Mouse (Mus musculus): Measurements from ENCODE around the gene Nol7. TPM values are rescaled to one million over a fixed set of nuclear protein-coding genes. Genes with fewer than 3 reads are reported as not detected.

Gene Nol7
- total RNA-seq, 2 experiments from 2014 or later = 33.4 to 87.6 TPM

DNA sequence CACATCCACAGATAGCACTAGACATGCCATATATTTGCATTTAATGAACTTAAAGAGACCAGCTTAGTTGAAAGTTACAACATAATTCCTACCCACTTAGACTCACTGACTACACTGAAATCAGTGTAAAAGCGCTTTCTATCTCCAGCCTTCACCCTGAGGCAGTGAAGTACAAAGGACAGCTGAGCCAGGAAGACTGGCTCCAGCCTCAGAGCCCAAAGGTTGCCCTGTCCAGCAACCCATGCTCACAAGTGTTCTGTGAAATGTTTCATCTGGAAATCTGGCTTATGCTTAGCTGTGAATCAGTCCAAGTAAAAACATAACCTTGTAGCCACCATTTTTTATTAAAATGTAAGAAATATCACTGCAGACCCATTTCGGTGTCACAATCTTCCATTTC, 15.4 kb downstream of the Nol7 start:
- no peak for ATAC-seq (replicated peaks; ENCODE audit: low FRiP score, poor library complexity, severe bottlenecking)

DNA sequence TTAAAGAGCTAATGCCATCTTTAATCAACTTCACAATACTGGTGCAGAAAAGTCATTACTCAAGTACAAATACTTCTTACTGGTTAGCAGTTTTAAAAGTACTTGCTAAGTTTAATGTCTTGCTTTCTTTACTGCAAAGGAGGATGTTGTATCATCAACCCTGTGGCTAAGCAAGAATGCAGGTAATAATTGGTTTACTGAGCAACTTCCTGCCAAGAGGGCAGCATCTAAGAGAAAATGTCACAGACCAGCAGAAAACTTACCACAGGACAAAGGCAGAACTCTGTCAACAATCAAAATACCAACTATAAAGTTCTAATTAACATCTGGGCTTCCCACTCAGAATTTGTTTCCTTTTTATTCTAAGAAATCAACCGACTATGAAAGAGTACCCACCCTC, 17.1 kb downstream of the Nol7 start:
- no peak for ATAC-seq (replicated peaks; ENCODE audit: low FRiP score, poor library complexity, severe bottlenecking)

DNA sequence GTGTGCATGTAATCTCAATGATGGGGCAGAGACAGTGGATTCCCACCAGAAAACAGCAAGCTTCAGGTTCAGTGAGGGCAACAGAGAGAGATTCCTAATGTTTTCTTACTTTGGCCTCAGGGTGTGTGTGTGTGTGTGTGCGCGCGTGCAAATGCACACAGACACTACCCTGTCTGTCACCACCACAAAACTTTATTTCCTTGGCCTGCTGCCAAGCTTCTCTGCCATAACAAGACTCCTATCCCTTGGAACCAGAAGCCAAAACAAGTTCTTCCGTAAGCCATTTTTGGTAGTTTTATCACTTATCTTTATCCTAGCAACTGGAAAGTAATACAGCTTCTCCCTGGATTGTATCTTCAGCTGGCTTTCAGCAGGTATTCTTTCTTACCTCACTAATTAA, 30.2 kb downstream of the Nol7 start:
- ATAC-seq (replicated peaks; ENCODE audit: low FRiP score, poor library complexity, severe bottlenecking) = no peak

DNA sequence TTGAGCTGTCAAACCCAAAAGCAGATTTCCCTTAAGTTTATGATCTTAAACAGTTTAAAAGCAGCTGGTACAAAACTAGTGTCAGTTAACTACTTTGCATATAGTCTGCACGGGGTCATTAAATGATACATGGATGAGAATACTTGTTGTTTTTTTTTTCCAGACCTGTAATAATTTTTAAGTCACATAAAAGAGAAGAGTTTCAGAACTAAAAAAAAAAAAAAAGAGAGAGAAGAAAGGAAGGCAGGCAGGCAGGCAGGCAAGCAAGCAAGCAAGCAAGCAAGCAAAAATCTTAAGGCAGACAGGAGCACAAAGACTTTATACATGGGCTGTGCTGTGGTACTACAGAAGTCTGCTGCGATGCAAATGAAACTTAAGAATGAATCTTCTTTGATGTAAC, 35.2 kb downstream of the Nol7 start:
- ATAC-seq (replicated peaks; ENCODE audit: low FRiP score, poor library complexity, severe bottlenecking) = no peak

DNA sequence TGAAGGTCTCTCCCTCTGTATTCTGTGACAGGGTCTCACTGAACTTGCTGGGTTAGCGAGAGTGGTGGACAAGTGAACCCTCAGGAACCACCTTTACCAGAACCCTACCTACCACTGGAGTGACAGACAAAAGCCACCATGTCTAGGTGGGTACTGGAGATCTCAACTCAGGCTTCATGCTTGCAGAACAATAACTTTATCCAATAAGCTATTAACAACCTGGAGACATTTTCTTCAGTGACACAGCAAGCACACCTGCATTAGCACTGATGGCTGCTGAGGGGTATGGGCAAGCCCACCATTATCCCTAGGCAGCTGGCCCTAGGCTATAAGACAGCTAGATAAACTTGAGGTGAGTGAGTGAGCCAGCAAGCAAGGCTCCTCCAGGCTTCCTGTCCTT, 42.2 kb downstream of the Nol7 start:
- no peak for ATAC-seq (replicated peaks; ENCODE audit: low FRiP score, poor library complexity, severe bottlenecking)

DNA sequence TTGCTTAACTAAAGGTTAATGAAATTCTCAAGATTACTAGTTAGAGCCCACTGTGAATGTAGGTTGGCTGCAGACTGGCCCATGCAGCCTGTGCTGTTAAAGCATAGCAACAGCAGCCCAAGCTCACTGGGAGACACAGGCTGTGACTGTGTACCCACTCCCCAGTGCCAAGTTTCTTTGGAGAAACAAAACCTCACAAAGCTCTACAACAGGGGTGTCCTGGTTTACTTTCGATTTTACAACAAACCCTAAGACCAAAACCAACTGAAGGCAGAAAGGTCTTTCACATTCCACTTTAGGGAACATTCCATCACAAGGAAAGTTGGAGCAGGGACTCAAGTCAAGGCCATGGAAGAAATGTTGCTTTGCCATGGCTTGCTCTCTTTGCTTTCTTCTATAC, 44.4 kb downstream of the Nol7 start:
- ATAC-seq (replicated peaks; ENCODE audit: low FRiP score, poor library complexity, severe bottlenecking) = no peak

DNA sequence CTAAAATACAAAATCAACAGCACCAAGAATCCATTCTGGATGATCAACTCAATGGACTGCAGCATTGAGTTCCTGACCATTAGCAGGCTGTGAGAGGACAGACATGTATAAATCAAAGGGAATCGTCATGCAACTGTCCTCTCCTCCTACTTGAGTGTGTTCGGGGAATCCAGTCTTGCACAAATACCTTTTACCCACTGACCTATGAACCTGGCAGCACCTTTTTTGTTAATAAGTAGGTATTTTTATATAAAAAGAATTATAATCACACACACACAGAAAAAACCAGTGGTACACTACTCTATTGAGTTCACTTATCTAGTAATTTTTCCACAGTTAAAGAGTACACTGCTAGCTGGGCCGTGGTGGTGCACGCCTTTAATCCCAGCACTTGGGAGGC, 45.5 kb downstream of the Nol7 start:
- no peak for ATAC-seq (replicated peaks; ENCODE audit: low FRiP score, poor library complexity, severe bottlenecking)

DNA sequence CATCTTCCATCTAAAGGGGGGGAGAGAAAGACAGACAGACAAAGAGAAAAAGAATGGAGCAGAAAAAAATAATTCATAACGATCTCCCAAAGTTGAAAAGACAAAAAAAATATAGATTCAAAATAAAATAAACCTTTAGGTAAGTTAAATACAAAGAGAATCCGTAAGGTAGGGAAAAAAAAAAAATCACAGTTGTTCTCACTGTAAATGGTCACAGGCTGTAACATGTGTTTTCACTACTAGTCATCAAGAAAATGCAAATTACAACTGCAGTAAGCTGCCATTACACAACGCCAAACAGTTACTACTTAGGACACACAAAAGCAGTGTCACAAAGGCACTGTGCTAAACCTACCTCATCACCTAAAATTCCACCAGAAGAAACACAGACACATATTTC, 46.5 kb downstream of the Nol7 start:
- no peak for ATAC-seq (replicated peaks; ENCODE audit: low FRiP score, poor library complexity, severe bottlenecking)

DNA sequence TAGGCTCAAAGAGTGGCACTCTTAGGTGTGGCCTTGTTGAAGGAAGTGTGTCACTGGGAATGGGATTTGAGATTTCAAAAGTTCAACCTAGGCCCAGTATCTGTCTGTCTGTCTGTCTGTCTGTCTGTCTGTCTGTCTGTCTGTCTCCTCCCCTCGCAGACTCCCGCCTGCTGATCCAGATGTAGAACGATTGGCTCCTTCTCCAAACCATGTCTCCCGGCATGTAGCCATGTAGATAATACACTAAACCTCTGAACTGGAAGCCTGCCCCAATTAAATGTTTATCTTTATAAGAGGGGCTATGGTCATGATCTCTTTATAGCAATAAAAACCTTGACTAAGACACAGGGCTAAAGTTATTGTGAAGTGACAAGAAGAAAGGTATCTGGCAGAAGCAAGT, 47.6 kb downstream of the Nol7 start:
- ATAC-seq (replicated peaks; ENCODE audit: low FRiP score, poor library complexity, severe bottlenecking) = no peak

DNA sequence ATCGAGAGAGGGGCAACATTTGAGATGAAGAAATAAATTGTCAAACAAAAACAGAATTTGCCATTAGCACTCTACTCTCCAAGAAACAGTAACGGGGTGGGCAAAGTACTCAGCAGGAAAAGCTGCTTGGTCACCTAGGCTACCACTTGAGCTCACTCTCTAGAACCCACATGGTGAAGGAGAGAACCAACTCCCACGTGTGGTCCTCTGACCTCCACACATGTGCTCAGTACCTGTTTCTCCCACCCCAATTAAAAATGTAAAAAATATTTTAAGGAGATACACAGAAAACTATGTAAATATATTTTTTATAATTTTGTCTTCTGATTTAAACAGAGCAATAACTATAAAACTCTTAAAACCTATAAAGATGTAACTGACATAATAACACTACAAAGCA, 49.5 kb downstream of the Nol7 start:
- no peak for ATAC-seq (replicated peaks; ENCODE audit: low FRiP score, poor library complexity, severe bottlenecking)

DNA sequence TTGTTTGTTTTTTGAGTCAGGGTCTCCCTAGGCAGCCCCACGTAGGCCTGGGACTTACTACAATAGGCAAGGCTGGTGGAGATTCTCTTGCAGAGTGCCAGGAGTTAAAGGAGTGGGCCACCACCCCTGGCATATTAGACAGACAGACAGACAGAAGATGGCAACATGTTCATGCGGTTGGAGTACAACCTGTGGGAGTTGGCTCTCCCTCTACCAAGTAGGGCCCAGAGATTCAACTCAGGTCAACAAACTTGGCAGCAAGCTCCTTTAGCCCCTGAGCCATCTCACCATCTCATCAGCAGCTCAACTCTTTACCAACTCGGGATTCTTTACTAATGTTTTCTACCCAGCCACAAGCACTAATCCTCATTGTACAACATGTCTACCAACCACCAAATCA, 52.5 kb downstream of the Nol7 start:
- no peak for ATAC-seq (replicated peaks; ENCODE audit: low FRiP score, poor library complexity, severe bottlenecking)

DNA sequence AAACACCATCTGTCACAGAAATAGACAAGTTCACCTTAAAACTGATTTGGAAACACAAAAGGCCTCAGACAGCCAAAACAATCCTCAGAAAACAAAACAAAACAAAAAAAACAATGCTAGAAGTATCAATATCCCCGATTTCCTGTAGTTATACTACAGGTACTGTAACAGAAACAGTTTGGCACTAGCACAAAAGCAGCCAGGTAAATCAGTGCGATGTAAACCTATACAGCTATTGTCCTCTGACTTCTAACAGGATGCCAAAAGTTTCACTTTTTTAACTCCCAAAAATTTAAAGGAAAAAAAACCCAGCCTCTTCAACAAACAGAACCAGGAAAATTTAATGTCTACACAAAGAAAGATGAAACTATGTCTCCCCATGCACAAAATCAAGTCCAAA, 54.0 kb downstream of the Nol7 start:
- no peak for ATAC-seq (replicated peaks; ENCODE audit: low FRiP score, poor library complexity, severe bottlenecking)

DNA sequence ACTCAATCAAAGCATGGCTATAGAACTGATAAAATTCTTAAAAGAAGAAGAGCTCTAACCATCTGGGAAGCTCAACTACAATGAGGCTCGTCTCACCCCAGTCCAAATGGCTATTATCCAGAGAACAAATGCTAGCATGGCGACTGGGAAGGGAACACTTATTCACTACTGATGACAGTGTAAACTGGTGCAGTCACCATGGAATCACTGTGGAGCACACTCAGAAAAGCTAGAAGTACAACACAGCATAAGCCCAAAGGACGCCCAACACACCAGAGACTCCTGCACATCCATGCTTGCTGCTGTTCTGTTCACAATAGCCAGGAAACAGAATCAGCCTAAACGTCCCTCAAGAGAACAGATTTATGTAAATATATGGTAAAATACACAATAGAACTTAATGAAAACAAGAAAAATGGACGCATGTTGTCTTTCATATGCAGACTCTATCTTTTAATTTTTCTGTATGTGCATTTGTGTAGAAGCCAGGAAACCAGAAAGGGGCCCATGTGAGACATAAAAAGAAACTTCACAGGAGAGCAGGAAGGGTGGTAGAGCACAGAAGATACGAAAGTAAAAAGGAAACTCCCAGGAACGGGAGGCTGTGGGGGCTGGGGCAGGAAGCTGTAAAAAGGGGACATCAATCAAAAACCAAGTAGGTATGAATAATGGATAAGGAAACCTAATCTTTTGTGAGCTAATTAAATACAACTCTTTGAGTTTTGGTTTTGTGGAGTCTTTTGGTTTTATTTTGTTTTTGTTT, 54.8 kb downstream of the Nol7 start:
- ATAC-seq (replicated peaks; ENCODE audit: low FRiP score, poor library complexity, severe bottlenecking) = no peak

DNA sequence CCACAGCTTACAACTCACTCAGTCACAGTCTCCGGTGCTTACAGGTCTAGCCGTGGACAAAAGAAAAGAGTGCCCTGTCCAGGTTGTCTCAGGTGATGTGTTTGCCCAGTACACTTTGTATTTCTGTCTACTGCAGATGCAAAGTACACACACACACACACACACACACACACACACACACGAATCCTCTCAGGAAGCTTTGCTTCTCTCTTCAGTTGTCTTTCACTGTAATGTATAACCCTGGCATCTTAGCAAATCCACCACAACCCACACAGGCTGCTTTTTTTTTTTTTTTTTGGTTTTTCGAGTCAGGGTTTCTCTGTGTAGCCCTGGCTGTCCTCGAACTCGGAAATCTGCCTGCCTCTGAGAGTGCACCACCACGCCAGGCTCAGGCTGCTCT, 56.2 kb downstream of the Nol7 start:
- no peak for ATAC-seq (replicated peaks; ENCODE audit: low FRiP score, poor library complexity, severe bottlenecking)

Other genes with a start within 250 kb of the Nol7 start
- 1.4 TPM in 1 of 2 replicates, not detected in the other for gene Tbc1d7, start 226.9 kb upstream of the Nol7 start, total RNA-seq (2015; ENCODE audit: low replicate concordance)
- 1.4 TPM in 1 of 2 replicates, not detected in the other for gene Tbc1d7, start 226.9 kb upstream of the Nol7 start, total RNA-seq (2017; ENCODE audit: low replicate concordance)
- gene Gfod1, start 94.2 kb upstream of the Nol7 start, total RNA-seq (2015; ENCODE audit: low replicate concordance) = 1.1 and 3.4 TPM in 2 replicates
- 1.4 and 3.2 TPM in 2 replicates for gene Gfod1, start 94.2 kb upstream of the Nol7 start, total RNA-seq (2017; ENCODE audit: low replicate concordance)
- gene Sirt5, start 32.9 kb upstream of the Nol7 start, total RNA-seq (2015; ENCODE audit: low replicate concordance) = not detected in 2 replicates
- 0.76 TPM in 1 of 2 replicates, not detected in the other for gene Sirt5, start 32.9 kb upstream of the Nol7 start, total RNA-seq (2017; ENCODE audit: low replicate concordance)
- gene Ranbp9, start 82.9 kb downstream of the Nol7 start, total RNA-seq (2015; ENCODE audit: low replicate concordance) = 23.9 and 51.9 TPM in 2 replicates
- gene Ranbp9, start 82.9 kb downstream of the Nol7 start, total RNA-seq (2017; ENCODE audit: low replicate concordance) = 41.1 and 43.3 TPM in 2 replicates
- 8.6 and 11.3 TPM in 2 replicates for gene Mcur1, start 161.8 kb downstream of the Nol7 start, total RNA-seq (2015; ENCODE audit: low replicate concordance)
- gene Mcur1, start 161.8 kb downstream of the Nol7 start, total RNA-seq (2017; ENCODE audit: low replicate concordance) = 4.7 and 16.6 TPM in 2 replicates
- not detected in 2 replicates for gene Rnf182, start 217.3 kb downstream of the Nol7 start, total RNA-seq (2015; ENCODE audit: low replicate concordance)
- gene Rnf182, start 217.3 kb downstream of the Nol7 start, total RNA-seq (2017; ENCODE audit: low replicate concordance) = not detected in 2 replicates